Mouse (Mus musculus) G1E (cell line): ENCODE measurements around the gene B3gnt7.

ENCODE experiments used
- CTCF ChIP-seq: IDR thresholded peaks from 2 replicates; pipeline ENCODE4 v1.5.1; 2012; ENCODE audit warnings: low read depth, low read length, inconsistent platforms, mixed read lengths
- GATA1 ChIP-seq: IDR thresholded peaks from 2 replicates; pipeline ENCODE4 v1.6.1; 2012; ENCODE audit warnings: borderline replicate concordance, low read length, inconsistent platforms, mixed read lengths
- TAL1 ChIP-seq: conservative IDR thresholded peaks from 2 replicates; pipeline ENCODE4 v1.6.1; 2012; ENCODE audit warnings: low read depth, low read length, inconsistent platforms, mixed read lengths

DNA sequence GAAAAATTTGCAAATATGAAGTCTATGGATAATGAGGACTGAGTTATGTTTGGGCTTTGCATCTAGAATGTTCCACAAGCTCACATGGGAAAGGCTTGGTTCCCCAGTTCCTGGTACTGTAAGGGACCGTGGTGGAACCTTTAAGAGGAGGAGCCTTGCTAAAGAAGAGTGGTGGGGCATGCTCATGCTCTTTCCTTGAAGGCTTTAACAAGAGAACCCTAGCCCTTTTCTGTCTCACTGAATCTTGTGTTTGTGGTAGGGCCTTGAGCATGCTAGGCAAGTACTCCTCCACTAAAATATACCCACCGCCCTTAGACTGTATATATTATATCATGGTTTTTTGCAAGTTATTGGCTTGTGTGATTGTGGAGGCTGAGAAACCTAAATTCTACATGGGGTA is 39.7 kb downstream of the B3gnt7 start:
- no peak for TF ChIP-seq CTCF
- no peak for TF ChIP-seq GATA1
- no peak for TF ChIP-seq TAL1
